Mouse (Mus musculus): ENCODE measurements around the gene Lrp1. TPM values are rescaled to one million over a fixed set of nuclear protein-coding genes. Genes with fewer than 3 reads are reported as not detected.
A peak's percentile ranks its signal among the peaks of the same experiment; 100 is the strongest.

Lrp1 gene
- total RNA-seq, 2 experiments from 2014 or later: 40.8 to 43.4 TPM

GRCm38 (mm10) chr10:127522088-127522581 lies 98.8 kb downstream of the Lrp1 start, which contains the start of gene Shmt2:
Gene Shmt2, minus strand, starts transcription at chr10:127522444.
- peak; percentile 85 for DNase-seq (ENCODE audit: low spot score)

- no peak for DNase-seq (ENCODE audit: low spot score)
Observed at GRCm38 (mm10) chr10:127521611-127522080, 99.3 kb downstream of the Lrp1 start.

GRCm38 (mm10) chr10:127520714-127521357 lies 100.1 kb downstream of the Lrp1 start:
- DNase-seq (ENCODE audit: low spot score): no peak

- no peak for DNase-seq (ENCODE audit: low spot score)
Observed at GRCm38 (mm10) chr10:127519903-127520713, 100.8 kb downstream of the Lrp1 start.

GRCm38 (mm10) chr10:127519041-127519701 lies 101.8 kb downstream of the Lrp1 start:
- DNase-seq (ENCODE audit: low spot score): no peak

- no peak for DNase-seq (ENCODE audit: low spot score)
Observed at GRCm38 (mm10) chr10:127517941-127518340, 103.0 kb downstream of the Lrp1 start.

- no peak for DNase-seq (ENCODE audit: low spot score)
Observed at GRCm38 (mm10) chr10:127516576-127517260, 104.2 kb downstream of the Lrp1 start.

GRCm38 (mm10) chr10:127515983-127516459 lies 104.9 kb downstream of the Lrp1 start:
- DNase-seq (ENCODE audit: low spot score): no peak

- no peak for DNase-seq (ENCODE audit: low spot score)
Observed at GRCm38 (mm10) chr10:127515271-127515982, 105.5 kb downstream of the Lrp1 start.

- DNase-seq (ENCODE audit: low spot score): peak; percentile 54
Observed at GRCm38 (mm10) chr10:127514764-127515163, 106.2 kb downstream of the Lrp1 start, which contains the start of gene Ndufa4l2. Gene Ndufa4l2, plus strand, starts transcription at chr10:127514967.

- DNase-seq (ENCODE audit: low spot score): no peak
Observed at GRCm38 (mm10) chr10:127514111-127514698, 106.7 kb downstream of the Lrp1 start.

- no peak for DNase-seq (ENCODE audit: low spot score)
Observed at GRCm38 (mm10) chr10:127513501-127514091, 107.4 kb downstream of the Lrp1 start.

- peak; percentile 94 for DNase-seq (ENCODE audit: low spot score)
Observed at GRCm38 (mm10) chr10:127512813-127513212, 108.1 kb downstream of the Lrp1 start.

GRCm38 (mm10) chr10:127512307-127512666 lies 108.7 kb downstream of the Lrp1 start:
- no peak for DNase-seq (ENCODE audit: low spot score)

GRCm38 (mm10) chr10:127511634-127512306 lies 109.2 kb downstream of the Lrp1 start:
- no peak for DNase-seq (ENCODE audit: low spot score)

GRCm38 (mm10) chr10:127510895-127511617 lies 109.9 kb downstream of the Lrp1 start:
- DNase-seq (ENCODE audit: low spot score): no peak

- no peak for DNase-seq (ENCODE audit: low spot score)
Observed at GRCm38 (mm10) chr10:127509837-127510701, 110.9 kb downstream of the Lrp1 start.

Measured in gastrocnemius, adult 18-20 months (tissue).